Mouse (Mus musculus) cerebellum, postnatal 36 days (tissue): ENCODE results near the gene Kctd11.

Experiments
- DNase-seq, 2 experiments: peaks; one replicate each; pipeline ENCODE4 v3.0.0; 2021 to 2022; ENCODE audit warnings: mixed read lengths in 2 of 2

Kctd11 gene

DNA sequence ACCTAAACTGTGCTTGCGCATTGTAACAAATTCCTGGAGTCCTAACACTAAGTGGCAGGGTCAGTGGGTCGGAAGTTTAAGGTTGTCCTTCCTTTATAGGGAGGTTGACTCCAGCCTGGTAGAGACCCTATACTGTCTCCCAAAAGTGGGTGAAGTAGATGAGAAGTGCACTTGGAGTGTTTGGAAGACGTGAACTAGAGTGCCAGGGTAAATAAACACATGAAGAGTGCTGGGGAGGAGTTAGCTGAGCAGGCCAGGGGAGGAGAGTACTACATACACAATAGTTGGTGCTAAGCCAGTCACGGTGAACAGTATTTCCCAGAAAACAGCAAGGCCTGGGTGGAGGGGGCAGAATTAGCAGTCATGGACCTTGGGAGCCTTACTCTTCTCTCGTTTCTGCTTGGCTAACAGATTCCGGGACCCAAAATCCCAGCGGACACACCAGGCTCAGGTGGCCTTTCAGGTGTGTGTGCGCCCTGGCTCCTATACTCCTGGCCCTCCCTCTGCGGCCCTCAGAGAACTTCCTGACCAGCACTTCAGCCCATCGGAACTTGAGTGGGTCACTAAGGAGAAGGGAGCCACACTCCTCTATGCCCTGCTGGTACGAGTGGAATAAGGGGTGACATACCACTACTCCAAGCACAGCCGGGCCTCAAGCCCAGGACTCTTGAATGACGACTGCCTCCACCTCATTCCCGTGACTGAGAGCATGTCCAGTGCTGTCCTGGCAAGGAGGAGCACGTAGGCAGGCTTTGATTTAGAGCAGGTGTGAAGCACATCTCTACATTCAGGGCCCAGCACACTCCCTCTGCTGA is 31.7 kb upstream of the Kctd11 start:
- no peak for DNase-seq

DNA sequence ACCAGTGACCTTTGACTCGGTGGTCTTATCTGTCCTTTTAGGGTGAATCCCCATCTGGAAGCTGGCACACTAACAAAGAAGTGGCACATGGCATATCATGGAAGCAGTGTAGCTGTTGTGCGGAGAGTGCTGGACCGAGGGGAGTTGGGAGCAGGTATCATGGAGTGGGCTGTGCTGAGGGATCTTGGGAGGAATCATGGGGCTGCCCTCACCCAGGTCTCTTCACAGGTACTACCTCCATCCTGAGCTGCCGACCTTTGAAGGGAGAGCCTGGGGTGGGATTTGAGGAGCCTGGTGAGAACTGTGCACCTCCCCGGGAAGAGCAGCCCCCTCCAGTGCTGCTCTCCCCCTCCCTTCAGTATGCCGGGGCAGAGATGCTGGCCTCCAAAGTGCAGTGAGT is 30.5 kb upstream of the Kctd11 start:
- DNase-seq: no peak

DNA sequence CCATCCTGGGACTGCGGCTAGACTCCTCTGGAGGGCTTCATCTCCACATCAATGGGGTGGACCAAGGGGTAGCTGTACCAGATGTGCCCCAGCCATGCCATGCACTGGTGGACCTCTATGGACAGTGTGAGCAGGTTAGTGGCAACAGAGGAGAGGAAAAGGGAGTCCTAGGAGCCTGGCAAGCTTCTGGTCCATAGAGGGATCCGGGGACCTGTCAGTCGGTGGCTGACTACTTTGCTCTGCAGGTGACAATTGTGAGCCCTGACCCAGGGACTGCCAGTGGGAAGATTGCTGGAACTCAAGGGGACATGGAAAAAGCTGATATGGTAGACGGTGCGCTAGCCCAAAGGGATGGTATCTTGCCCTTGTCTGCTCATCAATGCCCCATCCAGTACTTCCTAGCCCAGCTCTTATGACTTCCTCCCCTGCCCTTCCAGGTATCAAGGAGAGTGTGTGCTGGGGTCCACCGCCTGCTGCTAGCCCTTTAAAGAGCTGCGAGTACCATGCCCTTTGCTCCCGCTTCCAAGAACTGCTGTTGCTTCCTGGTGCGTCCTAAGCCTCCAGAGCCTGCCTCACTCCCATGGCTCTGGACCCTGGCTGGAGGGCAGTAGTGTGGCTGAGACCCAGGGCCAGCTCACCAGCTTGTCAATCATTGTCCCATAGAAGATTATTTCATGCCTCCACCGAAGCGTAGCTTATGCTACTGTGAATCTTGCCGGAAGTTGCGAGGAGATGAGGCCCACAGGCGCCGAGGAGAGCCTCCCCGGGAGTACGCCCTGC is 29.8 kb upstream of the Kctd11 start:
- no peak for DNase-seq

DNA sequence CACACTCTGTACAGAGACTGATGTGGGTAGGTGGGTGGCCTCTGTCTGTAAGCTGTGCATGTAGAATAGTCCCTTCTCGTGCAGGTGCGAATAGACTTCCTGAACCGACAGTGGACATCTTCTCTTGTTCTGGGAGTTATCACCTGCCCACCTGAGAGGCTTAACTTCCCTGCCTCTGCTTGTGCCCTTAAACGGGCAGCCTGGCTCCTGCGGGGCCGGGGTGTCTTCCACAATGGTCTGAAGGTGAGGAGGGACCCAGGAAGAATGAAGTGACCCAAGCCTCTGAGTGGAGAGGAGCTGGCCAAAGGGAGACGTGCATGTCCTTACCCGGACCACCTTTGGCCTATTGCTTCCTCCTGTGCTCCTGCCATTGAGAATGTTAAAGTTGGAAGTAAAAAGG is 29.0 kb upstream of the Kctd11 start:
- no peak for DNase-seq

DNA sequence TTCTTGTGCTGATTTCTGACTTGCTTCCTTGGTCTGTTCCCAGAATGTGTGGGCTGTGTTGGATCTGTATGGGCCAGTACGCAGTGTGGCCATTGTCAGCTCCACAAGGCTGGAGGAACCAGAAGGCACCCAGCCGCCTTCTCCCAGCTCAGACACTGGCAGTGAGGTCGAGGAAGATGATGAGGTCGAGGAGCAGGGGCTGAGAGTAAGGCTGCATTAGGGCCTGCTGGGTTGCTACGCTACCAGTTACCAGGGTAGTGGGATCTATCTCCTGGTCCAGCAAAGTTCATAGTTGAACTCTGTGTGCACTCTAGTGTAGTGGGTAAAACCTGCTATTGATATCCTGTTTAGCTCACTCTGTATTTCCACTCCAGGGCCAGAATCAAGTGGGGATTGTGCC is 28.0 kb upstream of the Kctd11 start:
- no peak for DNase-seq

DNA sequence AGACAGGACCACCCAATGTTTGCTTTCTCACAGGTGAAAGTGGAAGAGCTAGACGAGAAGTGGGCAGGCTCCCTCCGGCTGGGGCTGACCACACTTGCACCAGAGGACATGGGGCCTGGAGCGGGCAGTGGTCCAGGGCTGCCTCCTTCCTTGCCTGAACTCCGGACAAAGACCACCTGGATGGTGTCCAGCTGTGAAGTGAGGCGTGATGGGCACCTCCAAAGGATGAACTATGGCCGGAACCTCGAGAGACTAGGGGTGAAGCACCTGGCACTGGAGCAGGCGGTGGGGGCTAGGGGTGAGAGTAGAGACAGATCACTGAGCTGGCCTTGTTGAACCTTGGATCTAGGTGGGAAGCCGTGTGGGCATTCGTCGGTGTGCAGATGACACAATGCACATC is 27.4 kb upstream of the Kctd11 start:
- no peak for DNase-seq

DNA sequence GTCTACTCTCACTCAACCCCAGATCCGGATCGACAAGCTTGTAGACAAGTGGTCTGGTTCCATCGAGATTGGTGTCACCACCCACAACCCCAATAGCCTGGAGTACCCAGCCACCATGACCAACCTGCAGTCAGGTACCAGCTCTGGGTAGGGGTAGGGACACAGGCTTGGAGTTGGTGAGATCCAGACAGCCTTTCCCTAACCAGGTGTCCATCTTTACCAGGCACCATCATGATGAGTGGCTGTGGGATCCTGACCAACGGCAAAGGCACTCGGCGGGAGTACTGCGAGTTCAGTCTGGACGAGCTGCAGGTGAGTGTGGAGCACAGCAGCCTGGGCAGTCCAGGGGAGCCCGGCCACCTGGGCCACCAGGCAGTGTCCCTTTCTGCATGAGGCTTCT is 23.1 kb upstream of the Kctd11 start:
- DNase-seq: no peak

DNA sequence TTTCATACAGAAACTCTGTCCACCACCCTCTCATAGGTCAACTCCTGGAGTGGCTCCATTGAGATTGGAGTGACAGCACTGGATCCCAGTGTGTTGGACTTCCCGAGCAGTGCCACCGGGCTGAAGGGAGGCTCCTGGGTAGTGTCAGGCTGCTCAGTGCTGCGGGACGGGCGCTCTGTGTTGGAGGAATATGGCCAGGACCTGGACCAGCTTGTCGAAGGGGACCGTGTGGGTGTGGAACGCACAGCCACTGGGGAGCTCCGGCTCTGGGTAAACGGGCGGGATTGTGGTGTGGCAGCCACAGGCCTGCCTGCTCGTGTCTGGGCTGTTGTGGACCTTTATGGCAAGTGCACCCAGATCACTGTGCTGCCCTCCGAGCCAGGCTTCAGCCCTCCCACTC is 21.8 kb upstream of the Kctd11 start:
- DNase-seq: no peak

DNA sequence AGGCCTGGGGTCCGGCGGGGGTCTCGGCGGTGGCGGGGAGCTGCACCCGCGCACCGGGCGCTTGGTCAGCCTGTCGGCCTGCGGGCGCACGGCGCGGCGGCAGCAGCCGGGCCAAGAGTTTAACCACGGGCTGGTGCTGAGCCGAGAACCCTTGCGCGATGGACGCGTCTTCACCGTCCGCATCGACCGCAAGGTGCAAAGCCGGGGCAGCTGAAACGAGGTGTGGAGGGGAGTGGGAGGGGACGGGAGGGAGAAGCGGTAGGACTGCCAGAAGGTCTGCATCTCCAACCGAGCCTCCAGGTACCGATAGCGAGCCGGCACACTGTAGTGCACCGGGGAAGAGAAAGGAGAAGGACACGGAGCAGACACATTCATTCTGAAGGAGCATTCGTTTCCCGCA is 20.8 kb upstream of the Kctd11 start:
- DNase-seq: peak in 1 of 2 experiments; percentile 41

DNA sequence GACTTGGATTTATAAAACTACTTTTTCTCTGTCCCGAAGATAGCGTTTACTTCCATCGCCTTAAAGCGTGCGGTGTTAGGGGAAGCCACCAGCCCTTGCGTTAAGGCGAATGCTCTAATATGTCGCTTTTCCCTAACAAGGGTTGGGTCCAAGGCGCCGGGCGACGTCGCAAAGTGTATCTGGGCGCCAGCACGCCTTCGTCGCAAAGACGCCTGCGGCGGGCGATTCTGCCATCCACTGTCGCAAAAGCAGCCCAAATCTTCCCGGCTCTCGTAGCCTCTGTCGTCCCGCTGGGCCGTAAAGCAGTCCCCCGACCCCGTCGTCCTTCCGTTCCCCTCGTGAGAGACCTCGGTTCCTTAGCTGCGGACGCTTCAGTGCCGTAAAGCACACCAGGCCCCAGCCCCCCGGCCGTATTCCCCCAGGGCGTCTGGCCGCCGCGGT is 20.2 kb upstream of the Kctd11 start:
- DNase-seq: peak; percentile 94 to 95

DNA sequence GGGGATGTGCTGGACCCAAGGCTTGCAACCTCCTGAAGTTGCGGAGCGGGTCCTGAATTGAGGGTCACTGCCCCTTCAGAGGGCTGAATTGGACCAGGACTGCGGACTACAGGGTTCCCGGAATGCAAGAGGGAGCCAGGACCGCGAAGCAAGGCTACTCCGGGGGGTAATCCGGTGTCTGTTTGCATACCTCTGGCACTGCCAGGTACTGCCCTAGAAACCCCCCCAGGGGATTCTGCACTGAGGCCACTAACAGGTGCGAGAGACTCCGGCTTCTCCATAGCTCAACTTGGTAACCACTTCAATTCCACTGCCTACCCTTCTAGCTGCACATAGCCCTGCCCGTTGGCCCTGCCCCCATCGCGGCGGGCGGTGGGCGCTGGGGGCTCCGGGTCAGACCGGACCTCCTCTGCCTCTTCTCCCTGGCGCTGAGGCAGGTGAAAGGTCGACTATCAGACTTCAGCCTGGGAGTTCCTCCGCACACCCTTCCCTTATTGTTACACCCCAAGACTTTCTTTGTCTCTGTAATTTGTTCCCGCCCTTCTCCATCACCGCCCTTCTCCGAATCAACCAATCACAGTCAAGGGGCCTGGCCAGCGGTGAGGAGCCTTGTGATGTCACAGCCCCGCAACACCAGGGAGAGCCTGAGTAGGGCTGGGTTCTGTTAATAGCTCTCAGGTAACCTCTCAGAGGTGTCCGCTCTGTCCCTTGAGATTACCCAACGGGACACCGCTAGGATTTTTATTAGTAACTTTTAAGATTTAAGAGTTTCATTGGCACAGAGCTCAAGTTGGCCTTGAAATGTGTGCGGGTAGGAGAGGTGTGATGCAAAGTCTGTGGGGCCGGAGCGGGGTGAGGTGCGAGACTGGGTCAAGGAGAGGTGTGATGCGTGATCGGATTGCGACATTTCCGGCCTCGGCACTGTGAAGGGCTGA is 19.5 kb upstream of the Kctd11 start, which contains the start of the genes 2810408A11Rik and Neurl4:
Gene 2810408A11Rik (minus strand): TSS at position 517 of the 935 bp plus-strand sequence.
Gene Neurl4 (plus strand): TSS at position 602 of the 935 bp plus-strand sequence.
- peak; percentile 85 to 87 for DNase-seq

DNA sequence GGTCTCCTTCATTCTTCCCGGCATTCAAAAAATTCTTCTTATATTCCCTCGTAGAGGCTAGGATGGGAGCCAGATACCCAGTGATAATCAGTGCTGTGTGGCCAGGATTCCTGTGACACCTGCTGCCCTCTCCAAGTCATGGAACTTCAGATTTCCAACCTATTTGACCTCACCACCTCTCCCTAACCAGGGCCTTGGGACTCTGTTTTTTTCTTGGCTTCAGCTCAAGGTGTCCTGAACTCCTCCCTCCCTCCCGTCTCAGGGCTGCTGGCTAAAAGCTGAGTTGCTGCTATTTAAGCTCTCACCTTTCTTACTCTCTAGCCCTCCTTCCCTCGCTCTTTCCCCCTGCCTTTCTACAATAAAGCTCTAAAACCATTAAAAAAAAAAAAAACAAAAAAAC is 18.7 kb upstream of the Kctd11 start:
- no peak for DNase-seq

DNA sequence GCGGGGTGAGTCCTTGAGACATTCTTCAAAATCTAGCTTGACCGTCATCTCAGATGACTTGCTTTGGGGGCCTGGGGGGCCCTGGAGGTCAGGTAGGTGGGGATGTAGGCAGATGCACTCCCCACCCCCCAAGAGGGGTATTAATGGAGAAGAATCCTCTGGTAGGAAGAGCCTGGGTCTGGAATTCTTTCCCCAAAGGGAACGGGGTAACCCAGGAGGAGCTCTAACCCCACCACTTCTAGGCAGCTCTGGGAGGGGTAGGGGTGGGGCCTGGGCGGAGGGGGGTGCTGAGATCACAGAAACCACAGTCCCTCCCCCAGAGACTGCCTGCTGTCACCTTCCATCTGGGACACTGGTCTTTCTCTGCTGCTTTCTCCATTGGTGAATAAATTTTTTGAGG is 14.1 kb upstream of the Kctd11 start, which contains the start of gene Acap1:
Gene Acap1 (minus strand): TSS at position 249 of the 400 bp plus-strand sequence.
- no peak for DNase-seq

DNA sequence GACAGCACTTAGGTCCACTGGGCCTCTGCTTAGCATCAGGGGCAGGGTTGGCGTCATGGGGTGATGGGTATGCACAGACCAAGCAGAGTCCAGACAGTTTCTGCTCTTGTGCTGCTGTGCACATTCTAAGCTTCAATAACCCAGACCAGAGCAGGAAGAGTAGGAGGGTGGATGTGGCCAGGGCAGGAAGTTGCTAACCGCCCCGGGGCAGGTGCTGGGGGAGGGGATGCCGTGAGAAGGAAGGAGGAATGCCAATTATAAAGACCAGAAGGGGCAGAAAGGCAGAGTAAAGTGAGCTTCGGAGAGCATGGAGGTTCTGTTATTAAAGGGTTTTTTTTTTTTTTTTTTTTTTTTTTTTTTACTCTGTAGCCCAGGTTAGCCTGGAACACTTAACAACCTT is 13.5 kb upstream of the Kctd11 start:
- no peak for DNase-seq

DNA sequence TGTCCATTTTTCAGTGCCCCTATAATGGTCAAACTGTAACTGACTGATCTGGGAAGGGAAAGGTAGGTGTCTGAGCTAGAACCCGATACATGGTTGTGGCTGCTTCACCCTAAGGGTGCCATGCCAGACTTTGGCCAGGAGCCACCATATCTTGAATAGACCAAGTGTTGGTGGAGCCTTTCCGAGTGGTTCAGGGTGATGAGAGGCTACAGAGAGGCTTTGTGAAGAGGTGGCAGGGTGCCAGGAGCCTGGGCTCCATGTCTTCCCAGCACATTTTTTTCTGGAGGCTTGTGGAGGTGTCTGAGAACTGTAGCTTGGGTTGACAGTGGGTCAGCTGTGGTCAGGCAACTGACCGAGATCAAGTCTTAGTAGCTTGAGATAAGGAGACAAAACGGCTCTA is 10.3 kb upstream of the Kctd11 start:
- DNase-seq: no peak

DNA sequence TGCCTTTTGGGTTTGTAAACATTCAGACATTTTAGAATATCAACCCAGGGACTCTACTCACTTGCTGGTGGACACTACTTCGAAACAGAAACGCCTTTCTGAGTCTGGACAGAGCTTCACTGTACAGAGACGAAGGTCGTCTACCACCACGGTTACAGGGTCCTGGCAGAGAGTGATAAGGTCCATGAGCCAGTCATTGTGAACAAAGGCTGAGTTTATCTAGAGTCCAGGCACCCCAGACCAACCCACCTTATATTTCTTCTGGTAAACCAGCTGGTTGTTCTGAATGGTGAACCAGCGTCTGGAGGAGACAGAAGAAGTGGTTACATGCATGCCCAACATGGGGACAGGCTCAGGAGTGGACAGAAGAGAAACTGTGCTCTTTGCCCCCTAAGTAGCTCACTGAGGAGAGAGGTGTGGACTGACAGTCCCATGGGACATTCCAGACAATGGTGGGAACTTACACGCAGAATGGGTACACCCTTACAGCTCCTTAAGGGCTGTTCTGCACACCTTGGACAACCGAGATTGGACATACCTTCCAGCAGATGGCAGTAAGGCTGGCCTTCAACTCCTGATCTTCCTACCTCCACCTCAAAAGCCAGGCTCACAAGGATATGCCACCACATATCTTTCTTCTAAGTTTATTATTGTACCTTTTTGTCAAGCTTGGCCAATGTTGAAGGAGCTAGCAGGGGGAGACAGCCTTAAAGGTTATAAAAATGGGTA is 5.9 kb upstream of the Kctd11 start:
- no peak for DNase-seq

DNA sequence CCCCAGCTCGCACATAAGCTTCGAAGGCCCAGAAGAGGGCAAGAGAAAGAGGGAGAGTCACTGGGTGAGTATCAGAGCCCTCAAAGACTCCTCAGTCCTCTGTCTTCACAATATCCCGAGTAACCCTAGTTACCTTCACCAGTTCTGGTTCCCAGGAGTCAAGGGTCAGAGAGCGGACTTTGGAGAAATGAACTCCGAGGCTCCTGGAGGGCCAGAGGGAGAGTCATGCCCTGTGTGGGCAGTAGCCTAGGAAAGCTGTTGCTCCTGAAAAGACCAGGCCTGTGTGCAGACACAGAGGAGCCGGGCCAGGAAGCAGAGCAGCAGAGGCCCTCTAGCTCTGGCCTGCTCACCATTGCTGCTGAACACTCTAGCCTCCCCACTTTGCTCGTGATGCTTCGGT is 3.5 kb upstream of the Kctd11 start:
- DNase-seq: no peak

DNA sequence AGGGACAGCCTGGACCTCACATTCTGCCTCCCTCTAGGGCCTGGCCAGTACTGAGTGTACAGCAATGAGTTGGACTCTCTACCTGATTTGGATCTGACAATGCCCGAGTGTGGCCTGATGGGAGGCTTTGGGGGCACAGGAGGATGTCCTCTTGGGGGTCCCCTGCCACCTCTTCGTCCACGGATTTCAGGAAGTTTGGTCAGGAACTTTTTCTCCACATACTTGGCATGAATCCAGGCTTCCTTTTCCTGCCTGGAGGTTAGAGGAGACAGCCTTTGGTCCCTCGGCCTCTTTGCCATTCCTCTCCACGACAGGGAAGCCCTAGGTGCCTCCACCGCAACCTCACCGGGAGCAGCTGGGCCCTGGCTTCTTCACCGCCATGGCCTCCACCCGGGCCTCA is 3.0 kb upstream of the Kctd11 start:
- no peak for DNase-seq

DNA sequence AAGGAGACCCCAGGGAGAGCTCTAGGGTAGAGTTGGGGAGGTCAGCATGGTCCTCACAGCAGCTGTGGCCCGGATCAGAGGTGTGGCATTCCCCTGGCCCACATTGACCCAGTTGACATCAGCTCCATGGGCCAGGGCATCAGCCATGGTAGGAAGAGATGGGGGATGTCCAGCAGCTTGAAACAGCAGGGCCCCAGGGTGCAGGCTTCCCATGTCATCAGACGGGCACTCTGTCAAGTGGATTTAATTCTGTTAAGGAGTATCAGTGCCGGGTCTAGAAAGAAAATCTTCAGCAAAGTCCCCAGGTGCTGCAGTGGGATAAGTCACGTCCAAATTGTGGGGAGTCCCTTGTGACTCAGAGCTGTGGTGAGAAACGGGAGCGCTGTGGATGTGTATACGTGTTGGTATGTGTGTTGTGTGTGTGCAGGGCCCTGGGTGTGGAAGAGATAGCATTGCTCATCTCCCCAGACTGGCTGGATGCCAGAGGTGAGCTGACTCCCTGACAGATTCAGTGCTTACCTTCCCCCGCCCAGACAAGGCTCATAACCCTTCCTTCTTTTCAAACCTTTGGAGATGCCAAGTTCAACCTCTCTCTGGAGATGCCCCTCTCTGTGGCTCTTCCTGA is 2.4 kb upstream of the Kctd11 start:
- no peak for DNase-seq

DNA sequence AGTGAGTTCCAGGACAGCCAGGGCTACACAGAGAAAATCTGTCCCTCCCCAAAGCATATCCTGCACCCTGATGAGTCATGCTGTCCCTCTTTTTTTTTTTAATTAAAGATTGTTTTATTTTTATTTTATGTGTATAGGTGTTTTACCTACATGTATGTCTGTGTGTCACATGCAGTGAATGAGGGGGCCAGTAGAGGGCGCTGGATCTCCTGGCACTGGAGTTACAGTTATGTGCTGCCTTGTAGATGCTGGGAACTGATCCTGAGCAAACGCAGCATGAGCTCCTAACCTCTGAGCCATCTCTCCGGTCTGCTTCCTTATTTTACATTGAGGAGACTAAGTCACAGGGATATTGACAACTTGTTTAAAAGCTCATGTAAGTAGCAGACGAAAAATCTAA is 1.9 kb upstream of the Kctd11 start:
- peak; percentile 41 to 45 for DNase-seq
